Mouse (Mus musculus) 3T3-L1 (cell line): Measurements from ENCODE around the gene Llph.
"Not testable (repeated sequence)": the region's sequence is repeated elsewhere in the genome, so short reads cannot be mapped to it uniquely, and the experiment has no call there.

ENCODE experiments used
- DNase-seq: peaks from one replicate; pipeline ENCODE4 v3.0.0-alpha.2; 2015; ENCODE audit warnings: low read depth, low spot score

Gene Llph

GRCm38 (mm10) chr10:120226871-120227661 lies at the start of gene Llph:
Gene Llph, plus strand, starts transcription at chr10:120227070.
- DNase-seq, result peak; percentile 94

GRCm38 (mm10) chr10:120182887-120183286 lies 44.0 kb upstream of the Llph start:
- peak; percentile 16 for DNase-seq

- no peak for DNase-seq
Observed at GRCm38 (mm10) chr10:120183342-120183741, 43.5 kb upstream of the Llph start.

- peak; percentile 9 for DNase-seq
Observed at GRCm38 (mm10) chr10:120188513-120188912, 38.4 kb upstream of the Llph start.

- no peak for DNase-seq
Observed at GRCm38 (mm10) chr10:120189276-120189675, 37.6 kb upstream of the Llph start.

DNA sequence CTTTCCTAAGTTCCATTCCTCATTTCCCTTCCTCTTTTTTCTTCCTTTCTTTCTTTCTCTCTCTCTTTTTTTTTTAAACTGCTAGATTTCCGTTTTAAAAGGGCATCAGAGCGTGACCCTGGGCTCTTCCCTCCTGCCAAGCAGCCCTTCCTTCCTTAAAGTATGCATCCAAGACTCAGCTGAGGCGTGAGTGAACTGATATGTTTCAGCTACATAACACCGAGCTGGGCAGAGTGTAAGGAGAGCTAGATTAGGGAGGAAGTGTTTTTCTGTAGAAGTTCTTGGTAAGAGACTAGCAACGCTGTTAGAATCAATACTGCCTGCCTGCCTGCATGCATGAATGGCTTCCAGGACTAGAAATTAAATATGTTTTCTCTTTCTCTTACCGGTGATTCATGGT lies 37.1 kb upstream of the Llph start:
- no peak for DNase-seq

GRCm38 (mm10) chr10:120191165-120191564 lies 35.7 kb upstream of the Llph start:
- no peak for DNase-seq

DNA sequence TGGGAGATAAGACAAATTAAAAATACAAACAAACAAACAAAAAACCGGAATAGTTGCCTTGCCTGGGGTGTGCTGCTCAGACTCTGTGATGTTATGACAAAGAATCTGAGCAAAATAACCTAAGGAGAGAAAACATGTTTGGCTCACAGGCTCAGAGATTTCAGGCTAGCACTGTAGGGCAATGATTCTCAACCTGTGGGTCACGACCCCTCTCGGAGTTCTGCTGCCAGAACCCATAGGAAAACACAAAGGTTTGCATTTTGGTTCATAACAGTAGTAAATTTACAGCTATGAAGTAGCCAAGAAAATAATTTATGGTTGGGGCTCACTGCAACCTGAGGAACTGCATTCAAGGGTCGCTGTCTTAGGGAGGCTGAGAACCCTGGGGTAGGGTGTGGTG lies 34.6 kb upstream of the Llph start:
- no peak for DNase-seq

DNA sequence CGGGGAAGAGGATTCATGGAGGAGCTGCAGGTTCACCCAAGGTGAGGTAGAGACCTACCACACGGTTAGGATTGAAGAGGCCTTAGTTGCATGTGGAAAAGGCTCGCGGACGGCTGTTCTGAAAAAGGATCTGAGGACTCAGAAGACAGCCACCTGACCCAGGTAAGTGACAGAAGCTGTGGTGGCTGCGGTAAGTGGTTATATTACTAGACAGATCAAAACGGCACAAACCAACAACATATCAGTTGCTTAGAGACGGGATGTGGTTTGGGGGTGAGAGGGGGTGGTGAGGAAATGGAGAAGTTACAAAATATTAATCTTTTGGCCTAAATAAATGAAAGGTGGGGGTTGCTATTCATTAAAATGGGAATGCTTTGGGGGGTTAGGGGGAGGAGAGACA lies 33.6 kb upstream of the Llph start:
- DNase-seq, result no peak

- no peak for DNase-seq
Observed at GRCm38 (mm10) chr10:120197061-120197835, 29.6 kb upstream of the Llph start.

- DNase-seq, result no peak
Observed at GRCm38 (mm10) chr10:120201131-120201921, 25.5 kb upstream of the Llph start, which contains the start of gene Tmbim4. Gene Tmbim4, plus strand, starts transcription at chr10:120201590.

GRCm38 (mm10) chr10:120201961-120202402 lies 24.9 kb upstream of the Llph start, which contains the start of gene Irak3:
Gene Irak3, minus strand, starts transcription at chr10:120202130.
- peak; percentile 67 for DNase-seq

DNA sequence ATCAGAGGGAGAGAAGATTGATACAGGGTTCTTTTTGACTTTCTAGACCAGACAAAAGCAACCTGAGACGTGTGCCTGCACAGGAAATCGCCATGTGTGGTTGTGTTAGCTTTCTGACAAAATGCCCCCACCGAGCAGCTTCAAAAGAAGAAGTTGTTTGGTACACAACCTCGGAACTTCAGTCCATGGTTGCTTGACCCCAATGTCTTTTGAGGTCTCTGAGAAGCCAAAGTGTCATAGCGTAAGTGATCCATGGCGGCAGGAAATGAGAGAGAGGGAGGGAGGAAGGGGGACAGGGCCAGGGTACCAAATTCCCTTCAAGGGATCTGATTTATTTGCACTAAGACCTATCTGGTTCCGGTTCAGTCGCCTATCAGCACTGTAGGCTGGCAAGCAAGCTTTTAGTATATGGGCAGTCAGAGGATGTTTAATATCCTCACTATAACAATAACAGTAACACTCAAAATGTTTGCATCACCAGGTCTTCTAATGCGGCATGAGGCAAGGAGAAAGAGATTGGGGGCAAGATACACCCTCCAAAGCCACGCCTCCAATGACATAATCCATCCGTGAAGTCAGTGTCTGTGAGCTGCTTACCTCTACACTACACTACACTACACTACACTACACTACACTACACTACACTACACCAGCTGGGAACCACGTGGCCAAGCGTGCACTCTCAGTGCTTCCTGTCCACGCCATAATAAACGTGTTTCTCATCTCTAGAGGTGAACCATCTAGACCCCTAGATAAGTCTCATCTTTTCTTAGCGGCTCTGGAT lies 24.2 kb upstream of the Llph start:
- no peak for DNase-seq

- peak; percentile 58 for DNase-seq
Observed at GRCm38 (mm10) chr10:120204591-120205210, 22.2 kb upstream of the Llph start.

GRCm38 (mm10) chr10:120208015-120208414 lies 18.9 kb upstream of the Llph start:
- DNase-seq, result no peak

GRCm38 (mm10) chr10:120208575-120209538 lies 18.0 kb upstream of the Llph start:
- peak; percentile 95 for DNase-seq

DNA sequence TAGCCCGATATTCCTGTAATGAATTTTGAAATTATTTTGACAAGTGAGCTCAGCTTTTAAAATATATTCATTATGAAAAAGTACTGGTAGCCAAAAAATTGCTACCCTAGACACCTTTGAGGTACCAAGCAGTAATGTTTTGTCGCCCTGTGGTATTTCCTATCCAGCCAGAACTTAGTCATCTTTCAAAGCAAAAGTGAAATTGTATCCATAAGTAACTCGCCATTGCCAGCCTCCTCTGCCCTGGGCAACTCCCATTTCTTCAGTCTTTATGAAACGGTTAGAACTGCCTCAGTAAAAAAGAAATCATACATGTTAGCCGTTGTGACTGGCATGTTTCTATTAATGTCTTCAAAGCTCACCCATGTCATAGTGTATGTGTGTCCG lies 17.3 kb upstream of the Llph start:
- DNase-seq, result peak; percentile 52

- no peak for DNase-seq
Observed at GRCm38 (mm10) chr10:120210096-120210495, 16.8 kb upstream of the Llph start.

DNA sequence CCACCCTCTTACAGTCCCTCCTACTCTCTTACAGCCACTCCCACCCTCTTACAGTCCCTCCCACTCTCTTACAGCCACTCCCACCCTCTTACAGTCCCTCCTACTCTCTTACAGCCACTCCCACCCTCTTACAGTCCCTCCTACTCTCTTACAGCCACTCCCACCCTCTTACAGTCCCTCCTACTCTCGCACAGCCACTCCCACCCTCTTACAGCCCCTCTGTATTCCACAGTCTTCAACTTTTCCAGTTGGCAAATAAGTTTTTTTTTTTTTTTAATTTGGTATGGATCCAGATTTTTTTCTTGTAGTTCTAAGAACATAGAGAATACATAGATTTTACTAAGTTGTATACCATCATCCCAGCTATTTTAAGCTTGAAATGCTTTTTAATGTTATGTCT lies 9.8 kb upstream of the Llph start:
- not testable (repeated sequence) for DNase-seq
